Mouse (Mus musculus): Measurements from ENCODE around the gene Vim.
A peak's percentile ranks its signal among the peaks of the same experiment; 100 is the strongest.

The Vim gene

DNA sequence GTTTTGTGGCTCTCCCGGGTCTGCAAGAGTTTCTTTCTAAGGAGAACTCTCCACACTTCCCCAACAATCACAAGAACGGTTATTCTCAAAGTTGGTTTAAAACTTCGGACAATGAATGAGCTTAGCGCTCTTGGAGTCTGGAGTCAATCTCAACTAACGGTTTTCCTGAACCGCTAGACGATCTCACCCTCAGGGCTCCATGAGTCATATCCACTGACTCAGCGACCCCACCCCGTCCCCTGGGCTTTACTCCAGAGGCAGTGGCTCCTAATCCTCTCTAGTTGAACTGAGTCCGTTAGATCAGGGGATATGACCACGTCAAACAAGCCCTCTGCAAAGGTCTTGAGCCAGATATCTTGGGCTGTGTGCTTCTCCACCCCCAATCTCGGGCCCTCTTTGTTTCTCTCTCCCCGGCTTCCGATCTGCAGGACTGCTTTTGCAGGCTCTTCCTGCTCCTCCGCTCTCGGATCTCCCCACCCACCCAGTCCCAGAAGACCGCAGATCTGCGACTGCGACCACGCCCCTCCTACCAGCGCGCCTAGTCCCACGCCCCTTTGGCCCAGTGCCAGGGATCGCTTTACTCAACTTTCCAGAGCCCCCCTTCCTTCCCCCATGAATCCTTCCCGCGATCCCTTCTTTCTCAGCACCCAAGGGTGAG lies at the start of gene Vim:
TSS of gene Vim (plus strand) at position 520 of the 658 bp plus-strand sequence.
- peak; percentile 39 to 73 for DNase-seq (ENCODE audit: low spot score in 2 of 2)

DNA sequence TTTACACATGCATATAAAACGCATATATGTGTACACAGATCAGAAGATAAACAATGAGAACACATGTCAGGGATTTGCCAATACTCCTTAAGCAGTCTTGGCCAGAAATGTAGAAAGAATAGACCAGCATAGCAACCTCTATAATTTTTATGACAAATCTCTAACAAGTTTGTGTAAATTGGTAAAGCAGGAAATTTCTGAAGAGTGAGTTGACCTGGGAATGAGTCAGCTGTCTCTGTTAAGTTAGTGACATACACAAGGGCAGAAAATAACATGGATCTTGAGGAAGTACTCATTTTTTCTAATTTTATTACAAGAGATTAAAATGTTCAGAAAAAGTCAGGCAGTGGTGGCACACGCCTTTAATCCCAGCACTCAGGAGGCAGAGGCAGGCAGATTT lies 47.5 kb upstream of the Vim start:
- no peak for DNase-seq (ENCODE audit: low spot score in 2 of 2)

DNA sequence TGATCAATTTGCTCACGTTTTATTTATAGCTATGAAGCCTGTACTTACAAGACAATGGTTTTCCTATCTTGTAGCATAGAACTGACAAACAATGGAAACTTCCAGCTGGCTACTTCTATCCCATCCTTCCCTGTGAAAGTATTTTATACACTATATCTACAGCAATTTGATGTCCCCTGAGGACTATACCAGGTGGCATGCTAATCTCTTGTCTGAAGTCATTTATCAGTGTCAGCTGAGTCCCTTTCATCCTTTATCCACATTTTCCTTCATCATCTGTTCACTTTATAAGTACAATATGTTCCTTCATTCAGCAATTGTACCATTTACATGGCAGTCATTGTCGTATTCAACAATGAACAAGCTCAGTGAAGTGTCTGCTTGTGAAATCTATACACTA lies 46.6 kb upstream of the Vim start:
- no peak for DNase-seq (ENCODE audit: low spot score in 2 of 2)

DNA sequence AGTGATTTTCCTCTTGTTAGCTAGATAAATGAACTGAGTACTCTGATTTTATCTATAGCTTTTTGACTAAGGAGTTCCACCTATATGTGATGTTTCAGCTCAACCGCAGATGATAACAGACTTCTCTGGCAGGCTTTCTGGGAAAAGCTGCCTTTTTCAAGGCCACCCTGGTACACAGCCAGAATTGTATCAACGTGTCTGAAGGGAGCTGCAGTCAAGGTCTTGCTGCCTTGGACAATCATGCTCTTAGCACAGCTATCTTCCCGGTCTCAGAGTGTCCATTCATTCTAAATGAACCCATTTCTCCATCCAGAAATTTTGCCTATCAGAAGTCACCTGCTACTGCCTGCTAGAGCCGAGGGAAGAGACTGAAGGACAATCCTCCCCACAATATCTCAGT lies 46.2 kb upstream of the Vim start:
- no peak for DNase-seq (ENCODE audit: low spot score in 2 of 2)

DNA sequence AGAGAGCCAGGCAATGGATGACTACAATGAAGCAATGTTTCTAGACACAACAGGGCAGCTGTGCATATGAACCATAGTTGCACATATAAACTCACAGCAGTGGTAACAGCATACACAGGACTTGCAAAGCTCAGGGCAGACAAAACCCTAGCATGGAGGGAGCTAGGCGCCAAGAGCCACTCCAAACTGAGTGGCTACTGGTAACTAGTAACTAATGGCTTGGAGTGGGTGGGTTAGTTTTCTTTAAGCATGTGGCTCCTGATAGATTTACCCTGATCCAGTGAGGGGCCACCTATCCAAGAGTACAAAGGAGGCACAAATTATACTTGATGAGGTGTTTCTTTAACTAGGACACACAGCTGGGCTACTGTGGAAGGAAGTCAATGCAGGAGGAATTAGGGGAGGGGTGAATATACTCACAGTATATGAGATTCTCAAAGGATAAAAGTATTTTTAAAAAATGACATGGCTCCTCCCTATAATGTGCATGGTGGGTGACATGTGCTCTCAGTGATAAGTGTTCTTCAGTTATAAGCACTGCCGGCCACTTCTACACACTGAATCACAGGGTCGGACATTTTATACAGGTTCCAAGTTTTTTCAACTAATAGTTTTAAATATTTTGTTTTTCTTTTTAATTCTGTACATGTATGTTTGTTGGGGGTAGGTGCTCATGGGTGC lies 44.3 kb upstream of the Vim start:
- no peak for DNase-seq (ENCODE audit: low spot score in 2 of 2)

DNA sequence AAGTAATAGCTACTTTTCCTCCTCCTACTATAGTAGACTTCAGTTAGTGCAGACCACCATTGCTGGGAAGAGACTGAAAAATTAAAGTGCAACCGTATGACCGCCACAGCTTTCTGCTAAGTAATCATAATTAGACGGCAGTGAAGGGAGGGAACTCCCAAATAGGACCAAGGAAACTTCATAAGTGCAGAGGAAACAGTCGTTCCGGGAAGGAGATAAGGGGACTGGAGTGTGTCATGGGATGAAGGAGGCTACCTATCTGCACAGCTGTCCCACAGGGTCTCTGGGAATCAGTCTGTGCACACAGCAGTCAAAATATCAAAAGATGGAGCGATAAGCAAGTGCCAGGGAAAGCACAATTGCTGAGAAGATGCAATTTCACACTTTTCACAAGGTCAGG lies 43.1 kb upstream of the Vim start:
- DNase-seq (ENCODE audit: low spot score in 2 of 2) = no peak

DNA sequence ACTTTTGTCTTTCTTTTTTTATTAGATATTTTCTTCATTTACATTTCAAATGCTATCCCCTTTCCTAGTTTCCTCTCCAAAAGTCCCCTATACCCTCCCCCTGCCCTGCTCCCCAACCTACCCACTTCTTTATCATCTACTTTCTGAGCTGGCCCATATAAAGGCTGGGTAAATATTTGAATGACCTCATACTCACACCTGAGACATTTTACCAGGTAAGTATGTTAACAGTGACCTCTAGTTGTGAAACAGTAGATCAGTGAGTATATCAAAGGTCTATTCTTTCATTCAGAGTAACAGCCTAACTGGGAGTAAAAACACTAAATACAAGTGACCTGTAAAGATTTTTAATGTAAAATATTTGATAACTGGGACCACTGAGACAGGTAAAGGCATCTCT lies 37.0 kb upstream of the Vim start:
- no peak for DNase-seq (ENCODE audit: low spot score in 2 of 2)

DNA sequence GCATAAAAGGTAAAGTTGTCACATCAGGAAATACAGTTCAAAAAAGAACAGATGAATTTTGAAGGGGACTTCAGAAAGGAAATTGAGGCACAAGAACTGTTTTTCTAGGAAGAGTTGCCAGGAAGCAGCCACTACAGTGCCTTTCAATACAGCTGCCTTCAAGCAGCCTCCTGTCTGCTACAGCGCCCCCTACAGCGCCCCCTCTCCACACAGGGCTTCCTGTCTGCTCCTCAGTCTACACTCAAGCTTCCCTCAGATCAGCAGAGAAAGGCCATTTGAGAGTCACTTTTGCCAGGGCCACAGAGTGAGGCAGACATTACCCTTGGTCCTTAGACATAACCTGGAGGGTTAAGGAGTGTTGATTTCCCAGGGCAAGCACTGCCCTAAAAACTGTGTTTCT lies 36.0 kb upstream of the Vim start:
- peak; percentile 9 to 37 for DNase-seq (ENCODE audit: low spot score in 2 of 2)

DNA sequence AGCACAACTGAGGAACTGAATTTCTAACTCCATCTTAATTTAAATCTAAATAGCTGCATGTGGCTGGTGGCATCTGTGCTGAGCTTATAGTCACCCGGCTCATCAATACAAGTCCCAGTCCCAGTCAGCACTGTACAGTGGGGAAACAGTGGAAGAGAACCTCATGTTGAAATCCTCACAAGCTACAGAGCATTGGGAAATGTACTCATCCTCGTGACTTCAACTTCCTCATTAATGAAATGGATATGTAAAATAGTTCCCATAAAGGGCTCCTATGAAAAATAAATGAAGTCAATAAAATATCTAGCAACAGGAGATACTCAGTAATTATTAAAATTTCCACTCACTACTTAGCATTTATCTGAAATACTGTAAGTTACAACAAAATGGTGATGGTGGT lies 35.5 kb upstream of the Vim start:
- no peak for DNase-seq (ENCODE audit: low spot score in 2 of 2)

DNA sequence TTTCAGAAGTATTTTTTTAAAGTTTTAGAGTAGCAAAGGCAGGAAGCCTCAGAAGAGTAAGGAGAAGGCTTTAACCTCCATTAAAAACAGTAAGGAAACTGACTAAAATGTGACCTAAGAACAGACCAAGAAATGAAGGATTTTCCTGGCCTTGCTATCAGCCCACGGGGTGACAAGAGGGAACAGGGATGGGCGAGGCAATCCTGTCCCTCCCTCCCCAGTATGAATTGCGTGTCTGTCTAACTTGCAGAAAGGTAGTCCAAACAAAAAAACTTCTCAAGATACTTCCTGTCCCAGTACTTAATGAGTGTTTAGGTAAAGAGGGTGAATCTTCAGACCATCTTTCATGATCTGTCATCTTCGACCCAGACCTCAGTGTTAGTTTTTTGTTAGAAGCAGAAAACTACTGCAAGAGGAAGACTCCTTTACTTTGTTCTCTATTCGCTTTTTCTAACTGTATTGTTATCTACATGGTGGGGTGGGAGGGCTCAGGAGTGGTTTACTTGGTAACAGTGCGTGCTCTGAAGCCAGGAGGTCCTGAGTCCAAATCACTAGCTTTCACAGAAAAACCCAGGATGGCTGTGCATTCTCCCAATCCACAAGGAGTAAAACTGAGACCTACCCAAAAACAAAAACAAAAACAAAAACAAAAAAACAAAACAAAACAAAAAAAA lies 34.9 kb upstream of the Vim start:
- no peak for DNase-seq (ENCODE audit: low spot score in 2 of 2)

DNA sequence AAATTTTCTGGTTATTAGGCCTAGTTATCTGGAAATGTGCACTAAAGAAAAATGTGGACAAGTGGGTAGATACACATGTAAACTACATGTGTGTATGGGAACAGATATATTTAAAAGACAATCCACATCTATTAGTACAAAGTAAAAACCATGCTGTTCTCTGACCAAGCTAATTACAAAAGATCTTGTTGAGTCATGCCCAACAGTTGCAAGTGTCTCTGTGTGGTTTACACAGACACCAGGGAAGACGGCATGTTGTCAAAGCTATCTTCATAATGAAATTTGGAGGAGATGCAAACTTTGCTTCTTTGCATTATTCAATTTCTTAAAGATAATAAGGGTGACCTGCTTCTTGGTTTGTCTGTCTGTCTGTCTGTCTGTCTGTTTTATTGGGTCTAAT lies 33.9 kb upstream of the Vim start:
- DNase-seq (ENCODE audit: low spot score in 2 of 2) = no peak

DNA sequence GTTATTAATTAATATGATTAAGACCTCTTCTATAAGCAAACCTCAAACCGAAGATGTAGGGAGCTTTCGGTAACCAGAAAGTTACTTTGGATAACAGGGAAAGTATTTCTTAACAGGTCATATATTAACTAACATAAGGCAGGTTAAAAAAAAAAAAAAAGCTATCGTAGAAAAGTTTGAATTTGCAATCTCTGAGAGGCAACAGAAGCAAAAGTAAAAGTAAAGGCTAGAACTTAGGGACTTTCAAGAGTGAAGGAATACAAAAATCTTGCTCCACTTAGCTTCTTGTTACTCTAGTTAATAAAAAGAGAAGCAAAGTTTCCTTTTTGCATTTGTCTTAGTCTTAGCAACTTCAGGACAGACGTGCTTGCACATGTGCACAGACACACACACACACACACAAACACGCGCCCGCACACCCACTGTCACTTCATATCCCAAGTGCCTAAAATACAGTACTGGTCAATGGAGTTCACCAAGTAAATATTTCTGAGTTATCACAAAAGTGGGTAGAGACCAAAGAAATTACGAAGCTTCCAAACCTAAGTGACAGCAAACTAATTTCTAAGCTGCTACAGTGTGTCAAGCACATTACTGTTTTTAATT lies 30.1 kb upstream of the Vim start:
- DNase-seq (ENCODE audit: low spot score in 2 of 2) = no peak

DNA sequence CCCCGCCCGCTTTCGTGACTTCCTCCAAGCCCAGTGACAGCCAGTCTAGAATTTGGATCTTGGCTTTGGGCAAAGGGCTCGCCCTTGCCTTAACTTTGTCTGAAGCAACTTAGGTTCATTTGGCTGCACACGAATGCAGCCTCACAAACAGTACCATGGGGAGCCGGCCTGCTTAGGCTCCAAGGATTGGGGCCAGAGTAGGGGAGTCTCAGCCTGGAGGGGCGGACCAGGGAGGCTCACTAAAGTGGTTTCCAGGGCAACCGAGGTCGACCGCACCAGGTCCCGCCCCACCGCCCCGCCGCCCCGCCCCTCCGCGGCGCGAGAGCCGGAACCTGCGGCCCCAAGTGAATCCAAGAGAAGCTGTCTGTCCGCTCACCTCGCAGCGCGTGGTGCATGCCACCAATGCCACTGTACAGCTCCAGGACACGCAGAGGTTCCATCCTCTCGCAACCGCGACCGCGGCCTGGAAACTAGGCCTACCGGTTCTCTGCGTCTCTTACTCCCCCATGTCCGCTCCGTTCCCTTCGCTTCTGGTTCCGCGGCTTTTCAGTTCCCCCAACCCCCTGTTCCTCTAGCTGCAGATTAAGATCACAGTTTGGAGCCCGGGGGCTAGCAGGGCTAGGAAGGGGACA lies 29.4 kb upstream of the Vim start, which contains the start of gene Trdmt1:
TSS of gene Trdmt1 (minus strand) at position 476 of the 632 bp plus-strand sequence.
- DNase-seq (ENCODE audit: low spot score in 2 of 2) = peak; percentile 73 to 80

DNA sequence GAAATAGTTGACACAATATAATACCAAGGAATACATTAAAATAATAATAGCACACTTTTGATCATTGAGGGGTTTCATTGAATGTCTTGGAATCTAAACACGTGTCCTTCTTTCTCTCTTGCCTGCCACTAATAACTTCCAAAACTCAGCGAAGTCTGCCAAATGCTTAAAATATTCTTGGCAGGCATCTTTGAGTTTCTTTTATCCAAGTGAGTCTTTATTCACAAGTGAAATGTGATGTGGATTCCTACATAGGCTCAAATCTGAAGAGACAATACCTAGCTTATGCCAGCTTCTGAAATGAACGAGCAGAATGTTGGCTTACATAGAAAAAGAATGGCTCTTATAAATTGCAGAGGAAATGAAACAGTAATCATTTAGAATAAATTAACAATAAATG lies 25.0 kb upstream of the Vim start:
- no peak for DNase-seq (ENCODE audit: low spot score in 2 of 2)

DNA sequence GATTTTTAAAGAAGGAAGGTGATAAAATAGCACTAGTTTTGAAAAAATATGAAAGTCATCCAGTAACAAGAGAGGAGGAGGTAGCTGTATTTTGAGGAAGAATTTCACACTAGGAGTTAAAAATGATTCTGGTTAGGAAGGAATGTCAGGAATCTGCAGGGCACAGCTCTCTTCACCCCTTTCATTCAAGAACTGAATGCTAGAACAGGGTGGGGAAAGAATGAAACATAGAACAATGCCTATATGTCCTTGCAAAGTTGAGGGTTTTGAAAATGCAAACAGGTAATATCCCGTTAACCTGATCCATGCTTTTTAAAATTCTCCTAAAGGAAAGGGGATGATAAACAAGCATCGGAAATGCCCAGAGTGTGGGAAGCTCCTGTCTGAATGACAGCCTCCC lies 19.8 kb upstream of the Vim start:
- no peak for DNase-seq (ENCODE audit: low spot score in 2 of 2)

DNA sequence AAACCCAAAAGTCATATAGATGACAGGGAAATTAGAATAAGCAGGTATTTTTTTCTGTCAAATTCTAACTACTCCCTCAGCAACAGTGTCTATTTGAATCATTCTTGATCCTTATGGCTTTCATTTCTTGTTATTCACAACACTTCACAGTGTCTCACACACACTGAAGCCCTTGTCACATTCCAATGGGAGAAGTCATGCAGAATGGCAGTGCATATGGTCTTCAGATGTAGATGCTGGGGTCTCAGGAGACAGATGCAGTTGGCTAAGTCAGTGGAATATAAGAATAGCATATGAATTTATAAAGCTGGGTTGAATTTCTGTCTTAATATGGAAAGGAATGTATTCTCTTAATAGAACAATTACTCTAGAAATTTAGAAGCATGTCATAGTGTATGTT lies 17.5 kb upstream of the Vim start:
- DNase-seq (ENCODE audit: low spot score in 2 of 2) = no peak

DNA sequence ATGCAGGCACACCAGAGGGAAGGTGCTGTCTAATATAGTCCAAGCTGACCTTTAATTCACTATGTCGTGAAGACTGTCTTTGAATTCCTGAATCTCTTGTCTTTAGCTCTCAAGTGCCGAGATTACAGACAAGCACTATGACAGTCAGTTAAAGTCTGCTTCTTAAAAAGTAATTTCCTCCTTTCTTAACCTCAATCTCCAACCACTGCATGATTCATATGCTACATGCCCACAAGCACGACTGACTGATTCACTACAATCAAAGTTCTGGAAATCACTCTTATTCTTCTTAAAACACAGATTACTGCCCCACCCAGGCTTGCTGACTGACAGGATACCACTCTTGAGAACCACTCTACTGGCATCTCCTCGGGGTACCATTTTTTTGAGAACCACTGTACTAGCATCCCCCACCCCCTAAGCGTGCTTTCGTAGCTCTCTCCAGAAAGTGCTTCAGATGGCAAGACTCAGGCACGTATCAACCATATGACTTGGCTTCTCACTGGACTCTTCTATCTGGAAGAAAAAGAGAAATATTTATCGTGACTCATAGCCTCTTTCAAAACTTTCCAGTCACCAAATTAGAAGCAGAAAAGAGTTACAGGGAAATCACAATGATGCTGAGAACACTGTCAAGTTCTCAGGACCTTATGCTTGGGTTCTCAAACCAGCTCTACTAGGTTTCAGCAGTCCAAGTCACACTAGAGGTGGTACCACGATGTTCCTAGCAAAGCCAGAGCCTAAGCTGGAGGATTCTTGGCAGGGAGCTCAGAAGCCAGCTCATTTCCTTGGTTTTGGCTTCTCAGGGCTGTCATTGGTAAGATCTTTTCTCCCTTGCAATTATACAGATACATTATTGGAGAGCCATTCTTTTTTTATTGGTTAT lies 16.3 kb upstream of the Vim start:
- peak; percentile 38 to 39 for DNase-seq (ENCODE audit: low spot score in 2 of 2)

DNA sequence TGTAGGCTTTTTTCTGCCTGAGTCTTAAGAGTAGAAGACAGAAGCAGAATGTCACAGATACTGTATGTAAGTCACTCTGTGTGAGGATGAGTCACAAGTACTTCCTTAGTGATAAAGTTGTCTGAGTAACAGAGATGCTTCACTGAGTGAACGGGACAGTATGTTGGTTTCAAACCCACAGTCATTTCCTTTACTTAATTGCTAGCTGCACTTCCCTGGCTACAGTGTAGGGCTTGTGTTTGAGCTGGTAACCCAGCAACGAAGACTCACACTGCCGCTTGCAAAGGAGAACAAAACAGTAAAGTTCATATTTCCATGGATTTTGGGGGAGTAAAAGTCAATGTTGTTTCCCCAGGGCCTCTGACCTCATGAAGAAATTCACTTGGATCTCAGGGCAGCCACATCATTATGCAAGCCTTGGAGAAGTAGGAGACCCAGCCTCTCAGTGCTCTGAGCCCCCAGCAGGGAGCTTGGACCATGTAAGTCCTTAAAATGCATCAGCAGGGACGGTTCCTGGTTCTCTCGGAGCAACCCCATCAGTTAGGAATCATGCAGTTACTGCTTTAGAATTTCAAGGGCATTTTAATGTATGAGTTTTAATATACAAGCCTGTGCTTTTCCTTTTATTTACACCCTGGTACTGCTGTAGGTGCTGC lies 15.0 kb upstream of the Vim start:
- DNase-seq (ENCODE audit: low spot score in 2 of 2) = peak; percentile 76 to 77

DNA sequence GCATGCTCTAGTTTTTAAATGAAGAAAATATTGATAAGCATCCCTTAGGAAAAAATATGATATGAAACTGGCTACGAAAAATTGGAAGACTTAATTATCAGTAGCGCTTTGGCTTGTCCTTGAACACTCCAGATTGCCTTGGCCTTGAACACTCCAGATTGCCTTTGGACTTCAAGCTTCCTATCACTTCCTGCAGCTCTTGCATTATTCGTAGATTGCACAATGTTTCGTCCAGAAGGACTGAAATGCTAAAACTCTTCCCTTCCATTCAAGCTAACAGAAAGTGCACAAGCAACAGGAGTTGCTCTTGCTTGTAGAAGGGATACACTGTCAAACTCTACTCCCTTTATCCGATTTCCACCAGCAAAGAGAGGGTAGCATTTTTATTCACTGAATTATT lies 14.4 kb upstream of the Vim start:
- no peak for DNase-seq (ENCODE audit: low spot score in 2 of 2)

DNA sequence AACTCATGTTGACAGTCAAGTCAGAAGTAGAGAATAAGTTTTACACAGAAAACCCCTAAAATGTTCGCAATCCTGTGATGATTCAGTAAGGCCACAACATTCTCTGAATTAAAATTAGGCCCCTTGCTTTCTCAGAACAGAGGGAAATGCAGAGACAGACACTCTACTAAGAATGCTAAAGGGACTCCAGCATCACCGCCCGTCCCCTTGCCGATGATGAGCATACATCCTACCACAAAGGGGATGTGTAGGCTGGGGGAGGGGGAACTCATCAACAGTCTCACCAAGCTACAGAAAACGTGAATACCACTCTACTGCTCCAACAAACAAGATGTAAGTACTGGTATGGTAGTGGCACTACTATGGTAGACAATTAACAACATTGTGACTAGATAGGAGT lies 14.0 kb upstream of the Vim start:
- no peak for DNase-seq (ENCODE audit: low spot score in 2 of 2)

DNA sequence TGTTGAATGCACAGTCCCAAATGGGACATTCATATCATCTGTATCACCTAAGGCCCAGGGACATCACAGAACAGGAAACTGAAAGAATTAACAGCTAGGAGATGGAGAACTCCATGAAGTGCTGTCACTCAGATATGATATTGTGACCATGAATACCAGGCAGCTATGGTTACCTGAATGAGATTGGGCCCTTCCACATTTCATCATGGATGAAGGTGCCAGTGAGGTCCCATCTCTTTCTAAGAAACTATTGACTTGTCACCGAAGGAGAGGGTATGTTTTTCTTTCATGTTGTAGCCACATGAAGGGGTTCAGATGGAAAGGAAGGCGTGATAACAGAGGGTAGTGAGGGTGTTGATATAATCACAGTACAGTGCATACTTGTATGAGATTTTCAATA lies 13.3 kb upstream of the Vim start:
- DNase-seq (ENCODE audit: low spot score in 2 of 2) = no peak

All from natural killer cell, adult 2 months (primary cell).